Mouse (Mus musculus): ENCODE data around the gene Optn. TPM values are rescaled to one million over a fixed set of nuclear protein-coding genes. Genes with fewer than 3 reads are reported as not detected.

Optn gene
- polyA plus RNA-seq, 1 experiment from 2014 or later: 33.1 TPM

GRCm38 (mm10) chr2:4987388-4988180 lies 76.3 kb downstream of the Optn start:
- H3K36me3 ChIP-seq (ENCODE audit: control insufficient read depth, insufficient read depth, low read length): no peaks in the 10 kb centered on the region
- no peak overlapping the region for H3K4me3 ChIP-seq (ENCODE audit: low read length)
- 80% methylated on average over 8 of the region's 8 CpGs for WGBS
- H3K27ac ChIP-seq (ENCODE audit: low read depth, low read length): no peak overlapping the region
- no peak overlapping the region for H3K9ac ChIP-seq (ENCODE audit: low read depth, low read length)
- H3K4me1 ChIP-seq (ENCODE audit: control insufficient read depth, insufficient read depth, low read depth, low read length): no peaks in the 10 kb centered on the region
- no peak overlapping the region for H3K4me2 ChIP-seq (ENCODE audit: low read length)
- no peak for ATAC-seq
- H3K27me3 ChIP-seq (replicated peaks; ENCODE audit: control insufficient read depth, insufficient read depth, low read length): no peaks in the 10 kb centered on the region
- no peaks in the 10 kb centered on the region for H3K9me3 ChIP-seq (ENCODE audit: control insufficient read depth, low read length)

GRCm38 (mm10) chr2:4986798-4987197 lies 77.1 kb downstream of the Optn start:
- 95% methylated on average over 4 of the region's 4 CpGs for WGBS

GRCm38 (mm10) chr2:4985000-4985399 lies 78.9 kb downstream of the Optn start:
- Histone ChIP-seq H3K36me3 (ENCODE audit: control insufficient read depth, insufficient read depth, low read length) (no peaks in the 10 kb centered on the region), H3K9me3 (ENCODE audit: control insufficient read depth, low read length) (no peaks in the 10 kb centered on the region), H3K9ac (ENCODE audit: low read depth, low read length) (no peak overlapping the region), H3K4me3 (ENCODE audit: low read length) (no peak overlapping the region), H3K4me2 (ENCODE audit: low read length) (no peak overlapping the region), H3K27ac (ENCODE audit: low read depth, low read length) (no peak overlapping the region), H3K4me1 (ENCODE audit: control insufficient read depth, insufficient read depth, low read depth, low read length) (no peaks in the 10 kb centered on the region), H3K27me3 (replicated peaks; ENCODE audit: control insufficient read depth, insufficient read depth, low read length) (no peaks in the 10 kb centered on the region)
- ATAC-seq: no peak
- 83% methylated on average over 6 of the region's 6 CpGs for WGBS

More at GRCm38 (mm10) chr2:4986798-4987197, 77.1 kb downstream of the Optn start:
- no peak for ATAC-seq
- Histone ChIP-seq H3K27me3 (replicated peaks; ENCODE audit: control insufficient read depth, insufficient read depth, low read length) (no peaks in the 10 kb centered on the region), H3K27ac (ENCODE audit: low read depth, low read length) (no peak overlapping the region), H3K9me3 (ENCODE audit: control insufficient read depth, low read length) (no peaks in the 10 kb centered on the region), H3K4me2 (ENCODE audit: low read length) (no peak overlapping the region), H3K4me1 (ENCODE audit: control insufficient read depth, insufficient read depth, low read depth, low read length) (no peaks in the 10 kb centered on the region), H3K36me3 (ENCODE audit: control insufficient read depth, insufficient read depth, low read length) (no peaks in the 10 kb centered on the region), H3K4me3 (ENCODE audit: low read length) (no peak overlapping the region), H3K9ac (ENCODE audit: low read depth, low read length) (no peak overlapping the region)

- no peak for ATAC-seq
- Histone ChIP-seq H3K27me3 (replicated peaks; ENCODE audit: control insufficient read depth, insufficient read depth, low read length) (no peaks in the 10 kb centered on the region), H3K9ac (ENCODE audit: low read depth, low read length) (no peak overlapping the region), H3K27ac (ENCODE audit: low read depth, low read length) (no peak overlapping the region), H3K4me3 (ENCODE audit: low read length) (no peak overlapping the region), H3K36me3 (ENCODE audit: control insufficient read depth, insufficient read depth, low read length) (no peaks in the 10 kb centered on the region), H3K4me2 (ENCODE audit: low read length) (no peak overlapping the region), H3K4me1 (ENCODE audit: control insufficient read depth, insufficient read depth, low read depth, low read length) (no peaks in the 10 kb centered on the region), H3K9me3 (ENCODE audit: control insufficient read depth, low read length) (no peaks in the 10 kb centered on the region)
- WGBS: 28% methylated on average over 5 of the region's 5 CpGs
These were observed 79.9 kb downstream of the Optn start for GRCm38 (mm10) chr2:4983987-4984386.

GRCm38 (mm10) chr2:4978091-4978490 lies 85.8 kb downstream of the Optn start:
- Histone ChIP-seq H3K4me1 (ENCODE audit: control insufficient read depth, insufficient read depth, low read depth, low read length) (no peaks in the 10 kb centered on the region; the same call in 1 of the 2 replicates), H3K36me3 (ENCODE audit: control insufficient read depth, insufficient read depth, low read length) (no peaks in the 10 kb centered on the region), H3K4me2 (ENCODE audit: low read length) (no peak overlapping the region), H3K27me3 (replicated peaks; ENCODE audit: control insufficient read depth, insufficient read depth, low read length) (no peaks in the 10 kb centered on the region), H3K27ac (ENCODE audit: low read depth, low read length) (peak overlapping the region; percentile 64), H3K4me3 (ENCODE audit: low read length) (no peak overlapping the region), H3K9me3 (ENCODE audit: control insufficient read depth, low read length) (no peaks in the 10 kb centered on the region), H3K9ac (ENCODE audit: low read depth, low read length) (no peak overlapping the region)
- WGBS: 25% methylated on average over 8 of the region's 8 CpGs
- peak; percentile 63; the same call in 1 of the 2 replicates for ATAC-seq

GRCm38 (mm10) chr2:4975807-4976206 lies 88.0 kb downstream of the Optn start, which contains the start of gene Ucma:
Ucma (plus strand) TSS chr2:4976122.
- no peak within 1 kb of the TSS for H3K4me3 ChIP-seq (ENCODE audit: low read length)
- no peak within 1 kb of the TSS for H3K9ac ChIP-seq (ENCODE audit: low read depth, low read length)
- 56% methylated on average over 5 of the region's 5 CpGs for WGBS
- no peaks in the 10 kb centered on the region; the same call in 1 of the 2 replicates for H3K4me1 ChIP-seq (ENCODE audit: control insufficient read depth, insufficient read depth, low read depth, low read length)
- H3K4me2 ChIP-seq (ENCODE audit: low read length): no peak within 1 kb of the TSS
- no peaks in the 10 kb centered on the region for H3K9me3 ChIP-seq (ENCODE audit: control insufficient read depth, low read length)
- no peaks in the 10 kb centered on the region for H3K36me3 ChIP-seq (ENCODE audit: control insufficient read depth, insufficient read depth, low read length)
- no peaks in the 10 kb centered on the region for H3K27me3 ChIP-seq (replicated peaks; ENCODE audit: control insufficient read depth, insufficient read depth, low read length)
- H3K27ac ChIP-seq (ENCODE audit: low read depth, low read length): peak within 1 kb of the TSS; percentile 36; the same call in 1 of the 2 replicates
- ATAC-seq: peak; percentile 68; the same call in 1 of the 2 replicates

Other genes with a start within 250 kb of the Optn start
- gene Sephs1, start 182.5 kb downstream of the Optn start, polyA plus RNA-seq (2015; fragmentation: Nextera tagmentation; extraction: Ambion mirVana): 47.6 and 50.7 TPM in 2 replicates
- 95.9 and 120 TPM in 2 replicates for gene Phyh, start 145.0 kb downstream of the Optn start, polyA plus RNA-seq (2015; fragmentation: Nextera tagmentation; extraction: Ambion mirVana)
- 2.3 TPM in 2 replicates for gene Ucma, start 87.9 kb downstream of the Optn start, polyA plus RNA-seq (2015; fragmentation: Nextera tagmentation; extraction: Ambion mirVana)
- gene Mcm10, start 51.3 kb downstream of the Optn start, polyA plus RNA-seq (2015; fragmentation: Nextera tagmentation; extraction: Ambion mirVana): 4.9 and 6.6 TPM in 2 replicates
- gene Ccdc3, start 73.7 kb upstream of the Optn start, polyA plus RNA-seq (2015; fragmentation: Nextera tagmentation; extraction: Ambion mirVana): 7.9 and 14.8 TPM in 2 replicates